ENCODE assay signal across 12 mouse cellular contexts in genomic region chr6:145860350-145860749, GRCm38 (mm10). TPM values are rescaled to one million over a fixed set of nuclear protein-coding genes. Genes with fewer than 3 reads are reported as not detected.
DNase-seq lines count a peak whose midpoint lies in the region; ATAC-seq and TF ChIP-seq lines count a peak whose summit lies in the region.
"Had no signal": no experiment of that assay in that cellular context is flagged by ENCODE, and none has a peak within 500 bp of the region (broad histone marks: within the 10 kb centered on the region; RNA-seq: fewer than 3 reads in every experiment).

No protein-coding gene starts in this region.

- TF ChIP-seq CTCF in heart, postnatal 0 days (IDR thresholded peaks at IDR 0.05; ENCODE audit: low read depth): peak; percentile 46

- peaks cover 14% of the 10 kb centered on the region; the same call in 1 of the 2 replicates for H3K36me3 ChIP-seq in heart, postnatal 0 days (replicated peaks; ENCODE audit: control insufficient read depth, insufficient read depth, low read length)
- no peaks in the 10 kb centered on the region for H3K36me3 ChIP-seq in limb, embryonic 10.5 days
- H3K36me3 ChIP-seq: forebrain, embryonic 15.5 days; limb, embryonic 13.5 days had no signal

- no peak overlapping the region for H3K4me2 ChIP-seq in heart, postnatal 0 days (ENCODE audit: low read depth, low read length)
- H3K4me2 ChIP-seq: forebrain, embryonic 15.5 days; limb, embryonic 13.5 days had no signal

- no peak for TF ChIP-seq EP300 in heart, postnatal 0 days (IDR thresholded peaks at IDR 0.05; ENCODE audit: low read depth)

- WGBS in heart, postnatal 0 days: 28% methylated on average over 2 of the region's 2 CpGs
- 55% methylated on average over 2 of the region's 2 CpGs for WGBS in limb, embryonic 10.5 days

- no peak overlapping the region for H3K4me3 ChIP-seq in heart, postnatal 0 days (ENCODE audit: low read depth, low read length)
- H3K4me3 ChIP-seq in limb, embryonic 10.5 days: no peak overlapping the region
- H3K4me3 ChIP-seq: forebrain, embryonic 15.5 days; limb, embryonic 13.5 days had no signal

- ATAC-seq in heart, postnatal 0 days (ENCODE audit: insufficient read depth, low read depth): no peak
- ATAC-seq: forebrain, embryonic 15.5 days had no signal

- H3K9ac ChIP-seq in heart, postnatal 0 days (replicated peaks; ENCODE audit: low read depth, low read length): no peak overlapping the region
- H3K9ac ChIP-seq: forebrain, embryonic 15.5 days; limb, embryonic 13.5 days had no signal

- H3K4me1 ChIP-seq in heart, postnatal 0 days (ENCODE audit: control insufficient read depth, insufficient read depth): peaks cover 7% of the 10 kb centered on the region; the same call in 1 of the 2 replicates
- H3K4me1 ChIP-seq in limb, embryonic 10.5 days: peaks cover 38% of the 10 kb centered on the region

- DNase-seq in heart, adult 11 months: peak; percentile 94
- DNase-seq in heart, postnatal 36 days: no peak
- peak; percentile 42 for DNase-seq in thymus, postnatal 14 days
- DNase-seq in thymus, postnatal 10 days (ENCODE audit: low spot score in 2 of 2): no peak
- DNase-seq in heart, postnatal 0 days (ENCODE audit: low spot score): peak; percentile 47
- DNase-seq in limb, embryonic 10.5 days (ENCODE audit: low spot score): no peak
- no peak for DNase-seq in layer of hippocampus, adult 9-10 months (ENCODE audit: low spot score)
- DNase-seq in kidney, postnatal 25 days: no peak
- DNase-seq: cerebellum, adult 8-10 months; midbrain, embryonic 14.5 days had no signal

- H3K9me3 ChIP-seq in heart, postnatal 0 days (replicated peaks; ENCODE audit: control insufficient read depth, low read length): no peaks in the 10 kb centered on the region
- no peaks in the 10 kb centered on the region for H3K9me3 ChIP-seq in limb, embryonic 10.5 days (replicated peaks)
- H3K9me3 ChIP-seq: forebrain, embryonic 15.5 days; limb, embryonic 13.5 days had no signal

- no peaks in the 10 kb centered on the region for H3K27me3 ChIP-seq in heart, postnatal 0 days (ENCODE audit: control insufficient read depth, insufficient read depth, low read length)
- H3K27me3 ChIP-seq in limb, embryonic 10.5 days (ENCODE audit: low read depth, poor library complexity, severe bottlenecking): peaks cover 52% of the 10 kb centered on the region

- intact Hi-C loops in heart, postnatal 36 days (cut with DNase I): loop anchor here (5.0 kb wide), 2 partner anchors 302 to 412 kb away; no protein-coding TSS in a partner anchor

- peak overlapping the region; percentile 48 for H3K27ac ChIP-seq in heart, postnatal 0 days (ENCODE audit: low read depth)
- H3K27ac ChIP-seq in limb, embryonic 10.5 days: no peak overlapping the region
- H3K27ac ChIP-seq: forebrain, embryonic 15.5 days; limb, embryonic 13.5 days had no signal

RNA-seq across cellular contexts. Expression of gene Bhlhe41, which starts 5.0 kb away (rescaled TPM):
- total RNA-seq in heart, postnatal 36 days (2021): 10 to 100 TPM; 18.9 to 28.6 TPM
- total RNA-seq in heart, postnatal 0 days (2014; rRNA removed; ENCODE audit: low replicate concordance): 0.95 and 1.6 TPM in 2 replicates
- 8.7 and 9.3 TPM in 2 replicates for polyA plus RNA-seq in heart, postnatal 0 days (2015; fragmentation: Nextera tagmentation; extraction: Ambion mirVana)
- polyA plus RNA-seq in limb, embryonic 10.5 days (2016; fragmentation: Nextera tagmentation; extraction: Ambion mirVana): 0.23 and 0.26 TPM in 2 replicates

Comparison
In these comparisons a context has a peak if more than half of its experiments do, and no peak if none do; other contexts are left out.
1. DNase-seq: peak in heart, adult 11 months (single experiment), thymus, postnatal 14 days (single experiment) and heart, postnatal 0 days (single experiment); none in heart, postnatal 36 days (0 of 2), thymus, postnatal 10 days (0 of 2), limb, embryonic 10.5 days (single experiment), layer of hippocampus, adult 9-10 months (single experiment) and kidney, postnatal 25 days (0 of 2).